Mouse (Mus musculus): Measurements from ENCODE around the gene Tnfaip8l1.
A peak's percentile ranks its signal among the peaks of the same experiment; 100 is the strongest.

Gene Tnfaip8l1

GRCm38 (mm10) chr17:56183658-56184103 lies 21.4 kb downstream of the Tnfaip8l1 start, which contains the start of gene Mydgf:
Mydgf (minus strand) TSS chr17:56183920.
- DNase-seq, result peak; percentile 94

GRCm38 (mm10) chr17:56185281-56186141 lies 23.2 kb downstream of the Tnfaip8l1 start:
- no peak for DNase-seq

- DNase-seq, result no peak
These were observed 29.0 kb downstream of the Tnfaip8l1 start for GRCm38 (mm10) chr17:56191266-56191665.

GRCm38 (mm10) chr17:56194357-56194756 lies 32.1 kb downstream of the Tnfaip8l1 start:
- no peak for DNase-seq

- DNase-seq, result no peak
These were observed 32.5 kb downstream of the Tnfaip8l1 start for GRCm38 (mm10) chr17:56194765-56195164.

GRCm38 (mm10) chr17:56196860-56197259 lies 34.6 kb downstream of the Tnfaip8l1 start:
- no peak for DNase-seq

GRCm38 (mm10) chr17:56200586-56200985 lies 38.3 kb downstream of the Tnfaip8l1 start:
- DNase-seq, result no peak

- no peak for DNase-seq
These were observed 39.4 kb downstream of the Tnfaip8l1 start for GRCm38 (mm10) chr17:56201642-56202041.

GRCm38 (mm10) chr17:56202476-56202875 lies 40.2 kb downstream of the Tnfaip8l1 start:
- DNase-seq, result no peak

- DNase-seq, result no peak
These were observed 41.5 kb downstream of the Tnfaip8l1 start for GRCm38 (mm10) chr17:56203729-56204128.

GRCm38 (mm10) chr17:56206276-56206884 lies 44.1 kb downstream of the Tnfaip8l1 start:
- DNase-seq, result no peak

GRCm38 (mm10) chr17:56206986-56207674 lies 44.9 kb downstream of the Tnfaip8l1 start:
- DNase-seq, result no peak

GRCm38 (mm10) chr17:56207963-56208530 lies 45.8 kb downstream of the Tnfaip8l1 start:
- no peak for DNase-seq

- DNase-seq, result no peak
These were observed 46.5 kb downstream of the Tnfaip8l1 start for GRCm38 (mm10) chr17:56208821-56209220.

- no peak for DNase-seq
These were observed 48.8 kb downstream of the Tnfaip8l1 start for GRCm38 (mm10) chr17:56211090-56211489.

- no peak for DNase-seq
These were observed 50.4 kb downstream of the Tnfaip8l1 start for GRCm38 (mm10) chr17:56212676-56213075.

- no peak for DNase-seq
These were observed 52.0 kb downstream of the Tnfaip8l1 start for GRCm38 (mm10) chr17:56214229-56214628.

- DNase-seq, result peak; percentile 64
These were observed 55.4 kb downstream of the Tnfaip8l1 start for GRCm38 (mm10) chr17:56217670-56218069.

GRCm38 (mm10) chr17:56218377-56219191 lies 56.3 kb downstream of the Tnfaip8l1 start, which contains the start of gene Dpp9:
Dpp9 (minus strand) TSS chr17:56218905.
- peak; percentile 96 for DNase-seq

GRCm38 (mm10) chr17:56219251-56219650 lies 57.0 kb downstream of the Tnfaip8l1 start:
- DNase-seq, result no peak

GRCm38 (mm10) chr17:56219805-56220204 lies 57.5 kb downstream of the Tnfaip8l1 start:
- DNase-seq, result no peak
